Mouse (Mus musculus) thymus, postnatal 10 days (tissue): Measurements from ENCODE around the gene Kctd4.
A peak's percentile ranks its signal among the peaks of the same experiment; 100 is the strongest.
"Not testable (repeated sequence)": the region's sequence is repeated elsewhere in the genome, so short reads cannot be mapped to it uniquely, and the experiment has no call there.

Experiments used
- DNase-seq, 2 experiments: peaks; one replicate each; pipeline ENCODE4 v3.0.0; 2021; ENCODE audit warnings: low spot score in 2 of 2

The Kctd4 gene

DNA sequence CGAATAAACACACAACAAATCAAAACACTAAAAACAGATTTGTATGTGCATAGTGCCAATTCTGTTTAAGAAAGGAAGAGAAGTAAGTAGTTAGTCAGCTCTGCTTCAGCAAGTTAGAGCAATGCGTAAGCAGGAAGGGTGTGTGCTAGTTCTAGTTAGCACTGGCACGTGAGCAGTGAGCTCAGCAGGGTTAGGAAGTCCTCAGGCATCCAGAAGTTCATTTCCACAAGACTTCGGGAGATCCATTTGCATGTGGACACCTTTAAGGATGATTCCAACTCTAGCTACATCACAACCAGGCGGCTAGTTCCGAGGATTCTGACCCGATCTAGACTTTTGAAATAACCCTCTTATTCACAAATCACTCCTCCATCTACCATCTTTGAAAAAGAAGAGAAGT, at the start of gene Kctd4:
TSS of gene Kctd4 (plus strand) at position 244 of the 400 bp plus-strand sequence.
- no peak for DNase-seq

DNA sequence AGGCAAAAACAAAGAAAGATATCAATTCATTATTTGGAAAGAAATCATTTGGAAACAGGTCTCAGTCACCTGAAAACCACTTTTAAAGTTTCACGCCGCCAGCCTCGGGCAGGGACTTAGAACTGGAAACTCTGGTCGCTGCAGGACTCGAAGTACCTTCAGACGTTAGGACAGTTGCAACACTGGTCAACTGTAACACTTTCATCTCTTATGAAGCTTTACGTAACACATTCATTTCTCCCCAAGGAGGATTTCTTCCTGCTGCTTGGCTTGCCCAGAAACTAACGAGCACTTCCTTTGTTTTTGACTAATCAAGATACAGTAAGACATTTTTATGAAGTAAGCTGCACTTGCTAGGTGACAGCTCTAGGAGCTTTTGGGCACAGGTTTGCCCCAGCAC, 47.9 kb upstream of the Kctd4 start:
- no peak for DNase-seq

DNA sequence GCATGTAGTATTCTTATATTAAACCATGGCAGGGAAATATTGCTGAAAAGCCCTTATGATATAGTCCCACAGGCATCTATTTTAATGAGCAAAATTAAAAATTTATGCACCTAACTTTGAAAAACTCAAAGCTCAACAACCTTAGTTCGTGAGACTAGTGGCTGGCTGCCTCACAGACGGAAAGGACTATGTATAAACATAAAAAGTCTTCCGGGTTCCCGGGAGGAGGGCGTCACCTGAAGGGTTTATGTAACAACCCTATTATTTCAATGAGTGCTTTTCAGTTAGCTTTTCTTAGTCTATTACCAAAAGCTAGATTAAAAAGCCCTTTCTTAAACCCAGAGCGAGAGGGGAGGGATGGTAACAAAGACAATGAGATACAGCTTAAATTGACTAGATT, 42.8 kb upstream of the Kctd4 start:
- no peak for DNase-seq

DNA sequence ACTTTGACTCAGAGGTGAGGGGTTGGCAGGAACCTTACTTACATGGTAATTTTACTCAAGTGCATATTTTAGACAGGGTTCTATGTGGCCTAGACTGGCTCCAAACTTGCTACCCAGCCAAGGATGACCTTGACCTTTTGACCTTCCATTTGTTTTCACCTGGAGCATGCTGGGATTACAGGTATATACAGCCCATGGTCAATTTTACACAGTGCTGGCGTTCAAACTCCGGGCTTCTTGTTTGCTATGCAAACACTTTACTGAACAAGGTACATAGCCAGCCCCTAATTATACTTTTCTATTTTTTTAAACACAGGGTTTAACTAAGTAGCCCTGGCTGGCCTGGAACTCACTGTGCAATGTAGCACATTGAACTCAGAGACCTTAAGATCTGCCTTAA, 42.1 kb upstream of the Kctd4 start:
- no peak for DNase-seq

DNA sequence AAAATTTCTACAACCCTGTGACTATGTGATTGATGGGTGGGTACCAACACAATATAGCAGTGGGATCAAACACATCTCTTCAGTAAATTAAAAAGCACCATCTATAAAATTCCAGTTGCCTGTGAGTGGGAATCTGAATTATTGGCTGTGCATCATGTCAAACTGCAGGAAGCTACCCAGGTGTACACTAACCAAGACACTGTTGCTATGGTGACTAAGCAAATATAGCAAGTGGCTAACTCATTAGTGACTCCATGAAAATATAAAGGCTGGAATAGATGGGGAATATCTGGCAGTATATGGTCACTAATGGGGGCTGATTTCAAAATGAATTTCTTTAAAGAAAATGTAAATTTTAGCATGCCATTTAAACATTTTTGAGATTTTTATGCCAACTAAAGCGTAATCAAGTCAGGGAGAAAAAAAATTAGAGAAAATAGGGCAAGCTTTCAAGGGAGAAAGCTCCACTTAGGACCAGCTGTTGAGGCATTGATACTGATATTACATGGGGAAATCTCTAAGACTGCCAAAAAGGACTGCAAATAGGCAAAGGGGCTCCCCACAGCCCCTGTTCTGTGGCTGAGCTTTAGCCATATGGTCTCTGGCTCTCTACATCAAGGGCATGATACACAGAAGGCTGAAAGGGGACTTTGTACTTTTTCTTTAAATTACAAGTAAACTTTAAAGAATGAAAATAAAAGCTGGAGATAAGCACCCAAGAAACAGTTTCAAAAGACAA, 31.3 kb upstream of the Kctd4 start:
- DNase-seq, result no peak

DNA sequence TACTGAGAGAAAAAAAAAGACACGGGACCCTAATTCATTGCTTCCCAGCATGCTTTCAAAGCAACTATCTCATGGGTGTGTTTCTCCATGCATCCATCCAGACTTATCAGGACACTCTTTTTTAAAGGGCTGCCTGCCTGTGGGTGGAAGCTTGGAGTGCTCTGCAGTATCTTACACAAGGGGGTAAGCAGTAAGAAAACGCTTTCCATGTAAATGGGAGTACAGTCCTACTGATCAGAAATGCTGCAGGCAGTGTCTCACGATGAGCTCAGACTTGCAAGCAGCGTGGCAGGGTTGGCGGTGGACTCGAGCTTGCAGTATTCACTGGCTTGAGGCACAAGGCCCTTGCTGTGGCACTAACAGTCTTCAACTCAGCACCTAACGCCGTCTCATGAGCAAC, 25.1 kb upstream of the Kctd4 start:
- not testable (repeated sequence) for DNase-seq

DNA sequence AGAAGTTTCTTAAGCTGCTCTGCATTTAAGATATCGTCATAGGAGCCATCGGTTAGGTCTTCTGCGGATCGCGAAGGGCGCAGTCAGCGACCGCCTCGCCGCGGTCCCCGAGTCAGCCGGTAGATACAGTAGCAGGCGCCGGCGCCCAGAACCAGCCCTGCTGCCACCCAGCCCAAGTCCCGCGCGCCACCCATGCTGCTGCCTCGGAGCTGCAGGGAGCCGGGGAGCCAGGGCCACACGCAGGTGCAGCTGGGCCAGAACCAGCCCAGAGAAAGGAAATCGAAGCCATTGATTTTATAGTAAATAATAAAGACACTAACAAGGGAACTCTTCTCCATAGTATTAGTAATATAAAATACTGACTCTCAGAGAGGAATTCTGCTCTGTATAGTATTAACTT, 23.5 kb upstream of the Kctd4 start:
- peak; percentile 22 to 25 for DNase-seq

DNA sequence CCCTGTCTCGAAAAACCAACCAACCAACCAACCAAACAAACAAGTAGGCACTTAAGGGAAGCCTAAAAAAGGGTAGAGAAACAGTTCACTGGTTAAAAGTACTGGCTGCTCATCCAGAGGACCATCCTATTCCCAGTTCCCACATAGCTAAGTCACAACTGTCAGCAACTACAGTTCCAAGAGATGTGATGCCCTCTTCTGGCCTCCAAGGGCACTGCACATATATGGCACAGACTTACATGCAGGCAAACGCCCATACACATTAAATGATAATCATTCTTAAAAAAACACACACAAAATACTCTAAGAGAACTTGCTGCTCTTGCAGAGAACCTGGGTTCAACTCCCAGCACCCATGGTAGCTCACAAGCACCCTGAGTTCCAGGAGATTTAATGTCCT, 20.4 kb upstream of the Kctd4 start:
- DNase-seq, result peak in 1 of 2 experiments; percentile 9

DNA sequence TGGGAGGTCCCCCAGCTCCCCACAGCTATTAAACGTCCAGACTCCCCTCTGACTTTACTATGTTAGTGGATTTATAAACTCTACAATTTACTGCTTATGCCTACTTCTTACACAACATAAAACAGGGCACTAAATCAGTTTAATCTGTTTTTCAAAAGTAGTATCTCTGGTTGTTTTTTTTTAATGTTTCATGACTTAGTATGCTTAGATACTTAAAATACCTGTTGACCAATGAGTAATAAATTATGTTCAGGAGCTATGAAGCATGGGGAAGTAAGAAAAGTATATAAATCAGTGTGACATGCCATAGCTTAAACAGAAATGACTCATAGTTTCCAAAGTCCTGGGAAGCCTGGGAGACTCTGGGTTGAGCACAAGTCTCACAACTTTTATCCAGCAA, 17.1 kb upstream of the Kctd4 start:
- no peak for DNase-seq

DNA sequence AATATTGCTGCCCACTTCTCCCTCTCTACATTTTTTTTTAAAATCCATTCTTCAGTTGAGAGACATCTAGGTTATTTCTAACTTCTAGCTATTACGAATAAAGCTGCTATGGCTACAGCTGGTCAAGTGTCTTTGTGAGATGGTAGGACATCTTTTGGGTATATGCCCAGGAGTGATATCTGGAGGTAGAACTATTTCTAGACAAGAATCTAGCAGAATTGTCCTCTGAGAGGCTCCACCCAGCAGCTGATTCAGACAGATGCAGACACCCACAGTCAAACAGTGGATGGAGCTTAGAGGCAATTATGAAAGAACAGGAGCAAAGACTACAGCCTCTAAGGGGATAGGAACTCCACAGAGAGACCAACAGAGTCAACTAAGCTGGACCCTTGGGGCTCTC, 13.3 kb upstream of the Kctd4 start:
- no peak for DNase-seq

DNA sequence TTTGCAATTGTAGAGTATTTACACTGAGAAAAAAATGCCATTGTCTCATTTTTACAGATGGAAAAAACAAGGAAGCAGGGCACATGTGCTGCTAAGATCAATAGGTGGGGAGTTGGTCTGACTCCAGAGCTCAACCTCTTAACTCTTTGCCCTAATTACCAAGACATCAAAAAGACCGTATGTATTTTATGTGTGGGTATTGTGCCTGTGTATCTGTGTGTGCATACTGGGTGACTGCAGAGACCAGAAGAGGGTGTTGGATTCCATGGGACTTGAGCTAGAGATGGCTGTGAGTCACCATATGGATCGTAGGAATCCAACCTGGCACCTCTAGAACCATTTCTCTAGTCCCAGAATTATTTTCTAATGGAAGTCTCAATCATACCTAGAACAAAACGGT, 12.4 kb upstream of the Kctd4 start:
- no peak for DNase-seq

DNA sequence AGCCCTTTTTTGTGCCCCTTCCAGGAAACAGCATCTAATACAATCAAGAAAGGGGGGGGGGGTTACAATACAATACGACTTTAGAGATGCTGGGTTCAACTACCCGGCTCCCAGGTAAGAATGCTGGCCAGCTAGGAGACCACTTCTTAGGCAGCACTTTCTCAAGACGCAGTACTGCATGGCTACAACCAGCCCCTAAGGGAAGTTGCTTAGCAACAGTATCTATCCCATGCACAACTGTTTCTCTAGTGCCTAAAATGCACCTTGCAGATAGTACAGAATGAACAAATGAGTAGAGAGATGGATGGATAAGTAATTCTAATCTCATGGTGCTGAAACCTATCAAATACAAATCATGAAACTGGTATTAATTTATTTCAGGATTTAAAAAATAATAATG, 7.1 kb upstream of the Kctd4 start:
- DNase-seq, result no peak

DNA sequence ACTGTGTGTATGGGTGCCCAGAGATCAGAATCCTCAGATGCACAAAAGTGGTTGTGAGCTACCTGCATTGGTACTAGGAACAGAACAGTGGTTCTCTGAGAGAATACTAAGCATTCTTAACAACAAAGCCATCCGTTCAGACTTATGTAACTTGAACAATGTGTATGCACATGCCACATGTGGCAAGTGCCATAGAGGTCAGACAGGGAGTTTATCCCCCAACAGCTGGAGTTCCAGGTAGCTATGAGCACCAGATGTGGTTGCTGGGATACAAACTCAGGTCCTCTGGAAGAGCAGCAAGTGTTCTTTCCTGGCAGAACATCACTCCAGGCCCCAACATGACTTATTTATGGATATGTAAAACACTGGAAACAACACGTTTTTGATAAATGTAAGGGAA, 1.8 kb upstream of the Kctd4 start:
- no peak for DNase-seq

DNA sequence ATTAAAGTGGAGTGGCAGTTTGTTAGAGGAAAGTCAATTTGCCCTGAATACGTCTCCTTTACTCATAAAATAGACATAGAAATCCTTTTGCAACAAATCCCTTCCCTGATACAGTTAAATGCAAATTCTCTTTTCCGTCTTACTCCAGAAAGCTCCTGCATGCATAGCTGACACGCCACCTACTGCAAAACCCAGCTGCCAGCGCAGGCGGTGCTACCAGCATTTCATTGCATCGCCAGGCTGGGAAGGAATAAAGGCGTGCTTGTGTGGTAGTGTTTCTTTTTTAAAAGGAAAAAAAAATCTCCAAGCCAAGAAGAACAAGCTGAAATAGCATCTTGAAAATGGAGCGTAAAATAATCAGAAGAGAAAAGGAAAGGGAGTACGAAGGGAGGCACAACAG, 7.4 kb downstream of the Kctd4 start:
- DNase-seq, result no peak

DNA sequence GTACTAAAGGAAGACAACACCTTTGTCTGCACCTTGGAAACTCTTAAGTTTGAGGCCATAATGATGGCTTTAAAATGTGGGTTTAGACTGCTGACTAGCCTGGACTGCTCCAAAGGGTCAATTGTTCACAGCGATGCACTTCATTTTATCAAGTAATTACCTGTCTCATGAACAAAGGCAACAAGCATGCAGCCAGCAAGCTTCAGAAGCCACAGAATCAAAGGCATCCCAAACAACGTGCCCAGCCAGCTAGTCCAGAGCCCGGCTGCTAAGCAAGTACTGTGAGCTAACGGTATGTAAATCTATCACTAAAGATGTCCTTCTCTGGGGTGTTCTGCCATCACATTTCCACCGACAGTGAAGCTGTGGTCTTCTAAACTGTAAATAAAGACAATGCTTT, 8.4 kb downstream of the Kctd4 start:
- DNase-seq, result no peak

DNA sequence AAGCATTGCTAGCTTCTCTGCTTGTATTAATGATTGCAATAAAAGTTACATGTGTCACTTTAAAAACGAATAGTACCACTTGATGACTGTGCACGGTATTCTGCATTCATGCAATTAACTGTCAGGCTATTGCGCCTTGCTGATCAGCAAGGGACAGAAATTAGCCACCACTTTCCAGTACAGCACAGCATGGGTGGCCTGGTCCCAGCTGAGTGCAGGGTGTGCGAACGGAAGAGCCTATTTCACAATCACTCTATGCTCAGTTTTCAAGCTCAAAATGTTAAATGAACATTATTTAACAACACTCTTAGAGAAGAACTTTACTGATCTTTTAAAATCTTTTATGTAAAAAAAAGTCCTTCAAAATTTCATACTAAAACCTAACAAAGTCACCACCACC, 9.2 kb downstream of the Kctd4 start:
- DNase-seq, result no peak

DNA sequence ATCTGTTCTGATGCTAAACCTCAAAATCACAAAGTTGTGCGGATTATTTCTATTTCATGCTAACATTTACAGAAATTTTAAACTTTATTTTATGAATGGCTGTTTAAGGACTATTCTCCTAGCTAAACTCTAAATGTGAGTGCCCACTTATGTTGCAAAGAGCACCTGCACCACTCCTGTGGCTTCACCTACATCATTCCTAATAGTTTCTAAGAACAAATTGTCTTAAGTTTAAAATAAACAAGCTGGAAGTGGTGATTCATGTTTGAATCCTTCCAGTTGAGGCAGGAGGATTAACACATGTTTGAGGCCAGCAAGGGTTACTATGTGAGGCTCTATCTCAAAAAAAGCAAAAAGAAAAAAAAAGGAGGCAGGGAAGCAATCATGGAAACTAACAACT, 9.6 kb downstream of the Kctd4 start:
- DNase-seq, result no peak

DNA sequence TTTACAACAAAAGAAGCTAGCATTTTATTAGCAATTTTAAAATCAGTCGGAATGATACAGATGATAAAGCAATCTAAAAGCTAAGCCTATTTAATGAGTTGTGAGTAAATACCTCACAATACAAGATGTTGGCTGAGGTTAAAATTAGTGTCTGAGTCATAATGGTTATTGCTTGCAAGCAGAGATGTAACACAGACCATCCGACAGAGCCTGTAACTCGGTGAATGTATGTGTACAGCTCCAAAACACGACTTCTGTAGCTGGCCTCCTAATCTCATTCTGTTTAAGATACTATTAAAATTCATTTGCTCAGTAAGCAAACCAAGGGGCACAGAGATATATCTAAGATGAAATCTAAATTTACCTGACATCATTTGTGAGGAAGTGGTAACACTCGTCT, 12.5 kb downstream of the Kctd4 start:
- DNase-seq, result no peak

DNA sequence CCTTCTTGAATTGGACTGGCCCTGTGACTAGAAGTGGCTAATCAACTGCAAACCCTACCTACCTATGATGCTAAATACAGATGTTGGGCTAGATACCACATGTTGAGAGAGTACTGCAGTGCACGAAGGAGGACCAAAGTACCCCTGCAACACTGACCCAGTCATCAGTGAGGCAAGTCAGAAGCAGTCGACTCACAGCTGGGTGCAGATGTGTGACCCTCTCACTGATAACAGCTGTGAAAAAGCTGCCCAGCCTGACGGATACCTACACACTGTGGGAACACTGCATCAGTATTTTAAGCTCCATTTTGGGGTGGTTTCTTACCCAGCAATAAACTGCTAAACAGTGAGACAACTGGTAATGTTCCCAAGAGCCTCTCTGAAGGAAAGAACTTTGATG, 21.3 kb downstream of the Kctd4 start:
- no peak for DNase-seq

DNA sequence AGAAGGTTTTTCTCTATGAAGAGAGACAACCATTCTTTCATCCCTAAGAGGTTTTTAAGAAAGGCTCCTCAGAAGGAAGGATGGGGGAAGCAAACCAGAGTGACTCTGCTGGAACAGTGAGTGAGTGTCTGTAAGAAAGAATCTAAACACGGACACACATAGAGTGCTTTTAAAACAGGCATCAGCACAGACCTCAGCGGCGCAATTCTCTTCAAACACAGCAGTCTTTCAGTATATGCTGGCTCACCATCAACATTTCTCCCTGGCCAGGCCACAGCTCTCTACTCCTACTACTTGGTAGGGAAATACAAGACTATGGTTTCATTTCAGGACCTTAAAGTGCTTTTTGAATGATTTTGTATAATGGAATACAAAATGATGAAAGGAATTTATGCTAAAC, 26.4 kb downstream of the Kctd4 start:
- DNase-seq, result no peak

DNA sequence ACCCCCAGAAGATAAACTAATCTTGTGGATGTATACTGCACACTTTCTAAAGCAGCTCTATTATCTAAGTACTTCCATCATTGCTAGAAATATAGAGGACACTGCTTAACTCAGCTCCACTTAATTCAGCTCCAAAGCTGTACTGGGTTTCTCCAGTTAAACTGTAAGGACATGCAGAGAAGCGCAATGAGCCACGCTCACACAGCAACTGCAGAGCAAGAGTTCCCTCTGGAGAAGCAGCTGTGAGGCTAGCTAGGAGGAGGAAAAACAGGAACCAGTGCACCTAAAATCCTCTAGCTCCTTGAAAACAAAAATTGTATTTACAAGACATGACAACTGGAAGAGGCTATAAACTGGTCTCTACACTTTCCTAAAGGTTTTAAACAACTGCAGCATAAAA, 29.1 kb downstream of the Kctd4 start:
- no peak for DNase-seq

DNA sequence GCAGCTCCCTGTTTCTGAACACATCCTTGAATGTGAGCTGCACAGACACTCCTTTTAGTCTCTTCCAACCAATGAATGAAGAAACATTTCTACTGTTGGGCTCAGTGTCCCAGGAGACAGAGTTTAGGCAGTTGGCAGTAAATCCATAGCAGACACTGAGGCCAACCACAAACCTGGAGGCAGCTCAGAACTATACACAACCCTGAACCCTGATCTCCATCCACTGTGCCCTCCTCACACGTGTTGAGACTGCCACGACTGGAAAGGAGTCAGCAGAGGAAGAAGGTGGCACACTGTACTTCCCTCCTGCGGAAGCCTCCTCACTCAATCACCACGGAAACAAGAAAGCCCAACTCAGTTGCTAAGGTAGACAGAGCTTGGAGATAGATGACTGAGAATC, 30.3 kb downstream of the Kctd4 start:
- DNase-seq, result no peak

DNA sequence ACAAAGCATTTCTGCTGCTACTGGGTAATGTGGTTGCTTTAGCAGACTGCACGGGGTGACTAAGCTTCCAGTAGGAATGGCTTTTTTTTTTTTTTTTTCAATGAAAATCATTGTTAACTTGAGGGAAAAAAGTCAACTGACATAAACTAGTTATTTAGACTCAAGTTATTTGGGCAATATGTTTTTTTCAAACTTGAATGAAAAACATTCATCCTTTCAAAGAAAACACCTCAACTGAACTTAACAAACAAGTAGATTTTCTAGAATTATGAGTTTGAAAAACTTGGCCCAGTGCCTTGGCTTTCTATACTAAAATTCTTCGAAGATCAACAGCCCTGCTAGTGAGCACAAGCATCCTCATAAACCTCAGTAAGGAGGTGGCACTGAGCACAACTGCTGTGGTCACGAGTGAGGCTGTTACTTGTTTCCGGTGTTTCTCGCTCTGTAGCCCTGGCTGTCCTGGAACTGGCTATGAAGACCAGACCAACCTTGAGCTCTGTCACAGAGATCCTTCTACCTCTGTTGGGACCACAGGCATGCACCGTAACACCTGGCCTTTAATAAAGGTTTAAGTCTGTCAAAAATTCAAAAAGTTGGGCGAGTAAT, 32.2 kb downstream of the Kctd4 start:
- DNase-seq, result no peak

DNA sequence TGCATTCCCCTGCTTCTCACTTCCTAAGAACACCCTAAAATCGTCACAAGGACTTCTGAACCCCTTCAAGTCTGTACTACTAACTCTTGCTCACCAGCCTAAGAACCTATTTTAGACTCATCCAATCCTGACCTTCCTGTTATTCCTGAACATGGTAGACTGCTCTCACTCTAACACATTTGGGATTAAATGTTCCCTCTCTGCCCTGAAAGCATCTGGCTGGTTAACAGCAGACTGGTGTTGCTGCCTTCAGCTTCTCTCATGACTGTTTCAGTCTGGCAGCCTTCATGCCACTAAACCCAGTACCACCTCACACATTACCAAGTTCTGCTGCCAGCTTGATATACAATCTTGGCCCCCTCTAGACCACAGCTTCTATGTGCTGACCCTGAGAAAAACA, 34.4 kb downstream of the Kctd4 start:
- DNase-seq, result no peak
